Mouse (Mus musculus) liver, adult 2 months (tissue): ENCODE data around the gene Parg. TPM values are rescaled to one million over a fixed set of nuclear protein-coding genes. Genes with fewer than 3 reads are reported as not detected.
"Not testable (repeated sequence)": the region's sequence is repeated elsewhere in the genome, so short reads cannot be mapped to it uniquely, and the experiment has no call there.

Experiments
- DNase-seq: peaks from one replicate; pipeline ENCODE4 v3.0.0-alpha.2; 2011; ENCODE audit warnings: low read depth, low spot score; ENCODE audit errors: extremely low read depth
- H3K27ac ChIP-seq: fragments of 200-500 bp; replicated peaks from 2 replicates; pipeline ENCODE4 v1.5.1; 2012; ENCODE audit warnings: low read depth, mild to moderate bottlenecking, control low read depth, inconsistent platforms, low read length; ENCODE audit not compliant: insufficient read depth
- H3K27me3 ChIP-seq: fragments of 200-500 bp; 2 replicates; pipeline ENCODE4 v1.6.1; 2012; ENCODE audit warnings: mild to moderate bottlenecking, moderate library complexity, low read length, inconsistent platforms; ENCODE audit not compliant: control insufficient read depth, insufficient read depth
- H3K36me3 ChIP-seq: fragments of 200-500 bp; 2 replicates; pipeline ENCODE4 v1.6.1; 2012; ENCODE audit warnings: low read length, inconsistent platforms; ENCODE audit not compliant: control insufficient read depth, insufficient read depth
- H3K4me1 ChIP-seq: fragments of 200-500 bp; 2 replicates; pipeline ENCODE4 v1.6.1; 2011; ENCODE audit warnings: low read length; ENCODE audit not compliant: control insufficient read depth, insufficient read depth
- H3K4me3 ChIP-seq: fragments of 200-500 bp; 2 replicates; pipeline ENCODE4 v1.5.1; 2011; ENCODE audit warnings: low read depth, mild to moderate bottlenecking, control low read depth, low read length, moderate library complexity; ENCODE audit not compliant: insufficient read depth
- H3K79me2 ChIP-seq: fragments of 200-500 bp; 2 replicates; pipeline ENCODE4 v1.6.1; 2012; ENCODE audit warnings: inconsistent platforms, mild to moderate bottlenecking, low read length, moderate library complexity; ENCODE audit not compliant: control insufficient read depth, insufficient read depth
- H3K9ac ChIP-seq: fragments of 200-500 bp; 2 replicates; pipeline ENCODE4 v1.6.1; 2012; ENCODE audit warnings: low read depth, mild to moderate bottlenecking, control low read depth, inconsistent platforms, low read length
- CTCF ChIP-seq: fragments of 200-500 bp; IDR thresholded peaks from 2 replicates; pipeline ENCODE4 v1.5.1; 2011; ENCODE audit warnings: low read depth, low read length, control low read depth
- POLR2A ChIP-seq: fragments of 200-500 bp; IDR thresholded peaks from 2 replicates; pipeline ENCODE4 v1.6.1; 2011; ENCODE audit warnings: low read length, control low read depth; ENCODE audit not compliant: insufficient read depth; ENCODE audit errors: extremely low read depth
- WGBS: fragments of 180-500 bp; shearing (Covaris S2); methylation state at CpG from one replicate; pipeline ENCODE4 v1.1.7; 2018; 5-methylcytosine and 5-hydroxymethylcytosine counted together
- polyA plus RNA-seq: library from polyadenylated mRNA; depleted of rRNA; stranded (reverse); fragments of >200 nt; gene quantifications from 2 replicates; pipeline ENCODE4 v1.2.3, GENCODE M21; 2012
- total RNA-seq: library from RNA; depleted of rRNA; stranded (reverse); fragments of >200 nt; gene quantifications from 2 replicates; pipeline ENCODE4 v1.2.3, GENCODE M21; 2014

Parg gene
- total and polyA plus RNA-seq, 2 experiments = 2.8 to 25.1 TPM

GRCm38 (mm10) chr14:32183846-32184245 lies 17.9 kb upstream of the Parg start:
- Histone ChIP-seq H3K27ac (peak overlapping the region; percentile 39), H3K27me3 (no peaks in the 10 kb centered on the region), H3K9ac (no peak overlapping the region), H3K79me2 (no peaks in the 10 kb centered on the region), H3K4me1 (peaks cover 9% of the 10 kb centered on the region; the same call in 1 of the 2 replicates), H3K36me3 (peaks cover 68% of the 10 kb centered on the region), H3K4me3 (no peak overlapping the region)
- DNase-seq = no peak
- 95% methylated on average over 4 of the region's 4 CpGs for WGBS
- TF ChIP-seq POLR2A (no peak), CTCF (no peak)

- H3K27me3 ChIP-seq = no peaks in the 10 kb centered on the region
- no peak overlapping the region for H3K27ac ChIP-seq
- no peak overlapping the region for H3K4me3 ChIP-seq
- DNase-seq = no peak
- WGBS = 72% methylated on average over 6 of the region's 6 CpGs
- peaks cover 62% of the 10 kb centered on the region for H3K36me3 ChIP-seq
- no peak overlapping the region for H3K9ac ChIP-seq
- TF ChIP-seq CTCF = no peak
- TF ChIP-seq POLR2A = no peak
- no peaks in the 10 kb centered on the region for H3K4me1 ChIP-seq
- peaks cover 6% of the 10 kb centered on the region; the same call in 1 of the 2 replicates for H3K79me2 ChIP-seq
Observed at GRCm38 (mm10) chr14:32190627-32191391, 10.9 kb upstream of the Parg start.

- no peaks in the 10 kb centered on the region for H3K4me1 ChIP-seq
- TF ChIP-seq POLR2A (no peak), CTCF (no peak)
- 90% methylated on average over 5 of the region's 5 CpGs for WGBS
- no peak for DNase-seq
- peaks cover 60% of the 10 kb centered on the region for H3K36me3 ChIP-seq
- H3K4me3 ChIP-seq = no peak overlapping the region
- H3K27me3 ChIP-seq = no peaks in the 10 kb centered on the region
- H3K27ac ChIP-seq = no peak overlapping the region
- peaks cover 6% of the 10 kb centered on the region; the same call in 1 of the 2 replicates for H3K79me2 ChIP-seq
- no peak overlapping the region for H3K9ac ChIP-seq
Observed at GRCm38 (mm10) chr14:32191926-32192325, 9.8 kb upstream of the Parg start.

- peaks cover 7% of the 10 kb centered on the region; the same call in 1 of the 2 replicates for H3K79me2 ChIP-seq
- peak; percentile 74 for DNase-seq
- H3K9ac ChIP-seq = no peak overlapping the region
- TF ChIP-seq POLR2A (no peak), CTCF (peak; percentile 80)
- H3K4me1 ChIP-seq = no peaks in the 10 kb centered on the region
- H3K4me3 ChIP-seq = no peak overlapping the region
- WGBS = 17% methylated on average over 3 of the region's 3 CpGs
- peaks cover 59% of the 10 kb centered on the region for H3K36me3 ChIP-seq
- H3K27me3 ChIP-seq = no peaks in the 10 kb centered on the region
- no peak overlapping the region for H3K27ac ChIP-seq
Observed at GRCm38 (mm10) chr14:32192437-32192836, 9.3 kb upstream of the Parg start.

- H3K9ac ChIP-seq, H3K27ac ChIP-seq, H3K27me3 ChIP-seq, H3K4me3 ChIP-seq, DNase-seq, H3K4me1 ChIP-seq: not testable (repeated sequence)
- Histone ChIP-seq H3K79me2 (peaks cover 14% of the 10 kb centered on the region; the same call in 1 of the 2 replicates), H3K36me3 (peaks cover 58% of the 10 kb centered on the region)
- 0 out of 2 replicates have a peak, but pooled peaks have one; percentile 1 for TF ChIP-seq CTCF
- 78% methylated on average over 5 of the region's 5 CpGs for WGBS
Observed at GRCm38 (mm10) chr14:32193557-32193956, 8.2 kb upstream of the Parg start.

- Histone ChIP-seq H3K27me3 (no peaks in the 10 kb centered on the region), H3K79me2 (peaks cover 43% of the 10 kb centered on the region), H3K27ac (peak overlapping the region; percentile 94), H3K4me1 (peaks cover 18% of the 10 kb centered on the region), H3K9ac (peak overlapping the region; percentile 88), H3K4me3 (peak overlapping the region; percentile 96), H3K36me3 (peaks cover 22% of the 10 kb centered on the region)
- TF ChIP-seq POLR2A (0 out of 2 replicates have a peak, but pooled peaks have one; percentile 2), CTCF (no peak)
- DNase-seq = peak; percentile 53
- WGBS = under 1% methylated on average over 26 of the region's 26 CpGs
Observed at GRCm38 (mm10) chr14:32201354-32201753, 395 bp upstream of the Parg start.
